Mouse (Mus musculus) myocyte (in vitro differentiated cells): ENCODE measurements around the gene Htr1d.

Experiments used
- POLR2A ChIP-seq: IDR thresholded peaks from one replicate; pipeline ENCODE4 v1.6.1; 2011; ENCODE audit warnings: low read depth, mild to moderate bottlenecking, control low read depth, moderate library complexity; ENCODE audit not compliant: insufficient read length
- TCF12 ChIP-seq: IDR thresholded peaks from one replicate; pipeline ENCODE4 v1.6.1; 2011; ENCODE audit warnings: mild to moderate bottlenecking, control low read depth; ENCODE audit not compliant: poor library complexity, insufficient read depth, severe bottlenecking
- USF1 ChIP-seq: IDR thresholded peaks from one replicate; pipeline ENCODE4 v1.6.1; 2011; ENCODE audit warnings: low read depth, mild to moderate bottlenecking, control low read depth, moderate library complexity

GRCm38 (mm10) chr4:136459210-136459609 is 35.9 kb downstream of the Htr1d start:
- TF ChIP-seq POLR2A: no peak
- no peak for TF ChIP-seq USF1
- no peak for TF ChIP-seq TCF12
